Mouse (Mus musculus): ENCODE results near the gene Tead3. TPM values are rescaled to one million over a fixed set of nuclear protein-coding genes. Genes with fewer than 3 reads are reported as not detected.

Tead3 gene
- polyA plus RNA-seq, 1 experiment from 2014 or later: 13.3 TPM

GRCm38 (mm10) chr17:28312232-28313211 lies 38.1 kb downstream of the Tead3 start:
- no peaks in the 10 kb centered on the region for H3K27me3 ChIP-seq (replicated peaks; ENCODE audit: control insufficient read depth, insufficient read depth, low read length)
- H3K4me2 ChIP-seq (ENCODE audit: low read length): peak overlapping the region; percentile 43
- WGBS: 22% methylated on average over 17 of the region's 17 CpGs
- H3K27ac ChIP-seq (ENCODE audit: low read depth): peak overlapping the region; percentile 59; the same call in 1 of the 2 replicates
- H3K9ac ChIP-seq (ENCODE audit: low read length): peak overlapping the region; percentile 40
- ATAC-seq (replicated peaks; ENCODE audit: low FRiP score, low TSS enrichment, low read depth): peak; percentile 13
- H3K4me1 ChIP-seq (replicated peaks; ENCODE audit: control insufficient read depth, insufficient read depth, low read length): peaks cover 15% of the 10 kb centered on the region; the same call in 1 of the 2 replicates
- peaks cover 20% of the 10 kb centered on the region for H3K36me3 ChIP-seq (ENCODE audit: control insufficient read depth, insufficient read depth, low read length)
- H3K9me3 ChIP-seq (ENCODE audit: control insufficient read depth, low read length): no peaks in the 10 kb centered on the region
- DNase-seq (ENCODE audit: low spot score): peak; percentile 69
- peak overlapping the region; percentile 55 for H3K4me3 ChIP-seq (ENCODE audit: low read depth, low read length)

DNA sequence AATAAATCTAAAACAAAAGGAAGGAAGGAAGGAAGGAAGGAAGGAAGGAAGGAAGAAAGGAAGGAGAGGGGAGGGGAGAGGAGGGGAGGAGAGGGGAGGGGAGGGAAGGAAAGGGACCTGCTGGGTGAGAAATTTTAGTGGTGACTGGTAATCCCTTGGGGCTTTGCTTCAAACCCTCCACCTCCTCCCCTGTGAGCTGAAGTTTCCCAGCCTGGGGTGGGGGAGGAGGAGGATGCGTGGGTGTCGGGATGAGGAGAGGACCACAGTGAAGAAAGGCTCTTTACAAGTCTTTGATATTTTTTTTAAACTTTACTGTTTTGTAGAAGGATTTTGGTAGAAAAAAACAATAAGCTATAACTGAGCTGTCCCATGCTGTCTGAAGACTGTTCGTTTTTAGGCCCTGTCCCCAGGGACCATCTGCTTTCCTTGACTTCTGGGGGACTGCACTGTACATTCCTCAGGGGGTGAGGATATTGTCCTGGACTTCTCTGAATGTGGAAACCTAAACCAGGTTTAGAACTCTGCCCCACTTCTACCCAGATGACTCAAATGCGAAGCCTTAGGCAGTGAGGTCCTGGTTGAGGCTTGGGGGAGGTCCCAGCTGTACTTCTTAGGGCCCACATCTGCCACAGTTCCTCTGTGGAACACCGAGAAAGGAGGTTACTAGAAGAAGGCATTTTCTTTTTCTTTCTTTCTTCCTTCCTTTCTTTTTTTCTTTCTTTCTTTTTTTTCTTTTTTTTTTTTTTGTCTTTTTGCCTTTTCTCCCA lies 39.1 kb downstream of the Tead3 start:
- no peak overlapping the region for H3K9ac ChIP-seq (ENCODE audit: low read length)
- no peak for DNase-seq (ENCODE audit: low spot score)

DNA sequence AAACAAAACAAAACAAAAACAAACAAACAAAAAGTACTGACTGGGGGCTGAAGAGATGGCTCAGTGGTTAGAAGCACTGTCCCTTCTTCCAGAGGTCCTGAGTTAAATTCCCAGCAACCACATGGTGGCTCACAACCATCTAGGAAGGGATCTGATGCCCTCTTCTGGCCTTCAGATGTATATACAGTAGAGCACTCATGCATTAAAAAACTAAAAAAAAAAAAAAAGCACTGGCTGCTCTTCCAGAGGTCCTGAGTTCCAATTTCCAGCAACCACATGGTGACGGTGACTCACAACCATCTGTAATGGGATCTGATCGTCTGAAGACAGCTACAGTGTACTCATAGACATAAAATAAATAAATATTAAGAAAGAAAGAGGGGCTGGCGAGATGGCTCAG lies 39.8 kb downstream of the Tead3 start:
- H3K9me3 ChIP-seq (ENCODE audit: control insufficient read depth, low read length): no peaks in the 10 kb centered on the region
- H3K27me3 ChIP-seq (replicated peaks; ENCODE audit: control insufficient read depth, insufficient read depth, low read length): no peaks in the 10 kb centered on the region
- no peak for DNase-seq (ENCODE audit: low spot score)
- WGBS: 78% methylated on average over 3 of the region's 3 CpGs
- no peak for ATAC-seq (replicated peaks; ENCODE audit: low FRiP score, low TSS enrichment, low read depth)
- no peak overlapping the region for H3K9ac ChIP-seq (ENCODE audit: low read length)
- no peak overlapping the region for H3K27ac ChIP-seq (ENCODE audit: low read depth)
- peaks cover 3% of the 10 kb centered on the region for H3K36me3 ChIP-seq (ENCODE audit: control insufficient read depth, insufficient read depth, low read length)
- H3K4me1 ChIP-seq (replicated peaks; ENCODE audit: control insufficient read depth, insufficient read depth, low read length): peaks cover 15% of the 10 kb centered on the region; the same call in 1 of the 2 replicates
- H3K4me2 ChIP-seq (ENCODE audit: low read length): no peak overlapping the region
- H3K4me3 ChIP-seq (ENCODE audit: low read depth, low read length): no peak overlapping the region

More for the DNA sequence above, 39.1 kb downstream of the Tead3 start:
- WGBS: 75% methylated on average over 5 of the region's 5 CpGs
- H3K4me3 ChIP-seq (ENCODE audit: low read depth, low read length): no peak overlapping the region
- no peak overlapping the region for H3K4me2 ChIP-seq (ENCODE audit: low read length)
- no peak for ATAC-seq (replicated peaks; ENCODE audit: low FRiP score, low TSS enrichment, low read depth)
- H3K4me1 ChIP-seq (replicated peaks; ENCODE audit: control insufficient read depth, insufficient read depth, low read length): peaks cover 15% of the 10 kb centered on the region; the same call in 1 of the 2 replicates
- peaks cover 10% of the 10 kb centered on the region for H3K36me3 ChIP-seq (ENCODE audit: control insufficient read depth, insufficient read depth, low read length)
- no peak overlapping the region for H3K27ac ChIP-seq (ENCODE audit: low read depth)
- H3K9me3 ChIP-seq (ENCODE audit: control insufficient read depth, low read length): no peaks in the 10 kb centered on the region
- H3K27me3 ChIP-seq (replicated peaks; ENCODE audit: control insufficient read depth, insufficient read depth, low read length): no peaks in the 10 kb centered on the region

GRCm38 (mm10) chr17:28308297-28309195 lies 42.1 kb downstream of the Tead3 start:
- Histone ChIP-seq H3K9me3 (ENCODE audit: control insufficient read depth, low read length) (no peaks in the 10 kb centered on the region), H3K4me1 (replicated peaks; ENCODE audit: control insufficient read depth, insufficient read depth, low read length) (peaks cover 5% of the 10 kb centered on the region; the same call in 1 of the 2 replicates), H3K9ac (ENCODE audit: low read length) (no peak overlapping the region), H3K27me3 (replicated peaks; ENCODE audit: control insufficient read depth, insufficient read depth, low read length) (no peaks in the 10 kb centered on the region), H3K4me3 (ENCODE audit: low read depth, low read length) (no peak overlapping the region), H3K4me2 (ENCODE audit: low read length) (peak overlapping the region; percentile 13; the same call in 1 of the 2 replicates), H3K36me3 (ENCODE audit: control insufficient read depth, insufficient read depth, low read length) (no peaks in the 10 kb centered on the region), H3K27ac (ENCODE audit: low read depth) (no peak overlapping the region)
- ATAC-seq (replicated peaks; ENCODE audit: low FRiP score, low TSS enrichment, low read depth) (peak; percentile 10; the same call in 1 of the 2 replicates), DNase-seq (ENCODE audit: low spot score) (peak; percentile 99)
- 13% methylated on average over 18 of the region's 18 CpGs for WGBS

DNA sequence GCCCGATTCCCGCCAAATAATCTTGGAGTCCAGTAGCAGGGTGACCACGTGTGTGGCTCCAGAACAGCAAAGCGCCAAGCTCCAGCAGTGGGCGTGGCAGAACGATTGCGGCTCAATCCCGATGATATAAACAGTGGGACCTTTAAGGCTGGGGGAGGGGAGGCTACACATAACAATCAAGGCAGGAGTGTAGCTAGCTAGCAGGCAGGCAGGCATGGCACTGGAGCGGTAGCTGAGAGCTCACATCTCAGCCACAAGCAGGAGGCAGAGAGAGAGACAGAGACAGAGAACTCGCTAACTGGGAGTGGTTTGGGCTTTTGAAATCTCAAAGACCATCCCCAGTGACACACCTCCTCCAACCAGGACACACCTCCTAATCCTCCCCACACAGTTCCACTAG lies 45.4 kb downstream of the Tead3 start:
- H3K27me3 ChIP-seq (replicated peaks; ENCODE audit: control insufficient read depth, insufficient read depth, low read length): no peaks in the 10 kb centered on the region
- WGBS: 40% methylated on average over 10 of the region's 10 CpGs
- no peak overlapping the region for H3K27ac ChIP-seq (ENCODE audit: low read depth)
- ATAC-seq (replicated peaks; ENCODE audit: low FRiP score, low TSS enrichment, low read depth) (no peak), DNase-seq (ENCODE audit: low spot score) (no peak)
- H3K4me2 ChIP-seq (ENCODE audit: low read length): no peak overlapping the region
- no peaks in the 10 kb centered on the region for H3K36me3 ChIP-seq (ENCODE audit: control insufficient read depth, insufficient read depth, low read length)
- H3K9ac ChIP-seq (ENCODE audit: low read length): no peak overlapping the region
- H3K9me3 ChIP-seq (ENCODE audit: control insufficient read depth, low read length): no peaks in the 10 kb centered on the region
- no peak overlapping the region for H3K4me3 ChIP-seq (ENCODE audit: low read depth, low read length)
- H3K4me1 ChIP-seq (replicated peaks; ENCODE audit: control insufficient read depth, insufficient read depth, low read length): peaks cover 12% of the 10 kb centered on the region

DNA sequence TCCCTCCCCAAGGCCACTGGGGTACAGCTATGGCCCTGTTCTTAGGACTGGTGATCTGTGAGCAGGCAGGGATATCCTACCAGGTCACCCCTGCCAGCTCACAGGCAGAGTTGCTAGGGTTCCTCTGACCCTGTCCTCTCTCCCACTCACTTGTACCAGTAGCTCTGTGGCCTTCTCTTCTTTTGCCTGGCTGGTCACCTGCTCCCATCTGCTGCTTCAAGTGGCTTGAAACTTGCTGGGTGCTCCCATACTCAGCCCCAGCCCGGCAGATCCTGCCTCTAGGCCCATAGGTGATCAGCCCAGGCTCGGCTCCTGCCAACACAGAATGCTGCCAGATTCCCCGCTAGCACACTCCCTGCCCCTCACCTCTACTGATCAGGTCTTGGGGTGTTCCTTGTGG lies 49.8 kb downstream of the Tead3 start:
- no peak for ATAC-seq (replicated peaks; ENCODE audit: low FRiP score, low TSS enrichment, low read depth)
- Histone ChIP-seq H3K27ac (ENCODE audit: low read depth) (no peak overlapping the region), H3K9me3 (ENCODE audit: control insufficient read depth, low read length) (no peaks in the 10 kb centered on the region), H3K9ac (ENCODE audit: low read length) (no peak overlapping the region), H3K4me3 (ENCODE audit: low read depth, low read length) (no peak overlapping the region), H3K27me3 (replicated peaks; ENCODE audit: control insufficient read depth, insufficient read depth, low read length) (no peaks in the 10 kb centered on the region), H3K4me1 (replicated peaks; ENCODE audit: control insufficient read depth, insufficient read depth, low read length) (peaks cover 14% of the 10 kb centered on the region), H3K36me3 (ENCODE audit: control insufficient read depth, insufficient read depth, low read length) (peaks cover 9% of the 10 kb centered on the region), H3K4me2 (ENCODE audit: low read length) (no peak overlapping the region)
- DNase-seq (ENCODE audit: low spot score): no peak
- WGBS: 47% methylated on average over 3 of the region's 3 CpGs

DNA sequence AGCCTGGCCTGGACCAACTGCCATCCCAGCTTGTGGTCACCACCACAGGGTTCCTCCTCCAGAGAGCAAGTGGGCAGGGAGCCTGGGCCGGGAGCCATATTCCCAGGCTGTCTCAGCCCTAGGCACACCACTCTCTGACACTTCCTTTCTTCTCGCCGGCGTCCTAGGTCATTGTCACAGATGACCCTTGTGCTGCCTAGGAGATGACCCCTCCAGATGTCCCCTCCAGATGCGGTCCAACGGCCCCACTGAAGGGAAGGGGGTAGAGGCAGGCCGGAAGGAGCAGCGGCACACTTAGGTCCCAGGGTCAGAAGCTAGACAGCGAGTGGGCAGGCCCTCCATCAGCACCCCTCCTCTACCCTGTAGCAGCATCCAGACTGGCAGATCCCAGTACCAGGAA lies 50.3 kb downstream of the Tead3 start:
- no peak for DNase-seq (ENCODE audit: low spot score)
- Histone ChIP-seq H3K27me3 (replicated peaks; ENCODE audit: control insufficient read depth, insufficient read depth, low read length) (no peaks in the 10 kb centered on the region), H3K9me3 (ENCODE audit: control insufficient read depth, low read length) (no peaks in the 10 kb centered on the region), H3K9ac (ENCODE audit: low read length) (no peak overlapping the region), H3K4me1 (replicated peaks; ENCODE audit: control insufficient read depth, insufficient read depth, low read length) (peaks cover 17% of the 10 kb centered on the region), H3K4me3 (ENCODE audit: low read depth, low read length) (no peak overlapping the region), H3K27ac (ENCODE audit: low read depth) (peak overlapping the region; percentile 60), H3K36me3 (ENCODE audit: control insufficient read depth, insufficient read depth, low read length) (peaks cover 9% of the 10 kb centered on the region), H3K4me2 (ENCODE audit: low read length) (no peak overlapping the region)
- 0 out of 2 replicates have a peak, but pooled peaks have one; percentile 1 for ATAC-seq (replicated peaks; ENCODE audit: low FRiP score, low TSS enrichment, low read depth)
- 48% methylated on average over 9 of the region's 9 CpGs for WGBS

Measured in intestine, embryonic 14.5 days (tissue).